Mouse (Mus musculus) neural tube, embryonic 14.5 days (tissue): ENCODE measurements around the gene Gm32742. TPM values are rescaled to one million over a fixed set of nuclear protein-coding genes. Genes with fewer than 3 reads are reported as not detected.

ENCODE experiments used
- ATAC-seq: fragments of 200-750 bp; cut with Nextera tagmentation; 2 replicates; pipeline ENCODE4 v1.8.0; 2017; ENCODE audit warnings: low read depth, mild to moderate bottlenecking, moderate TSS enrichment, moderate library complexity
- H3K27ac ChIP-seq: fragments of 300-500 bp; sonication (generic); 2 replicates; pipeline ENCODE4 v1.5.1; 2014; ENCODE audit warnings: low read depth, mild to moderate bottlenecking, control low read depth, low read length, moderate library complexity, mixed read lengths
- H3K27me3 ChIP-seq: fragments of 300-500 bp; sonication (generic); 2 replicates; pipeline ENCODE4 v1.6.1; 2014; ENCODE audit warnings: low read length; ENCODE audit not compliant: control insufficient read depth, insufficient read depth
- H3K36me3 ChIP-seq: fragments of 300-500 bp; sonication (generic); 2 replicates; pipeline ENCODE4 v1.6.1; 2014; ENCODE audit warnings: low read length, mixed read lengths; ENCODE audit not compliant: control insufficient read depth, insufficient read depth
- H3K4me1 ChIP-seq: fragments of 300-500 bp; sonication (generic); 2 replicates; pipeline ENCODE4 v1.6.1; 2014; ENCODE audit warnings: low read length; ENCODE audit not compliant: control insufficient read depth, insufficient read depth
- H3K4me2 ChIP-seq: fragments of 300-500 bp; sonication (generic); 2 replicates; pipeline ENCODE4 v1.6.1; 2014; ENCODE audit warnings: mild to moderate bottlenecking, low read depth, low read length, control low read depth
- H3K4me3 ChIP-seq: fragments of 300-500 bp; sonication (generic); 2 replicates; pipeline ENCODE4 v1.5.1; 2014; ENCODE audit warnings: low read depth, low read length, control low read depth, mixed read lengths
- H3K9ac ChIP-seq: fragments of 300-500 bp; sonication (generic); replicated peaks from 2 replicates; pipeline ENCODE4 v1.6.1; 2014; ENCODE audit warnings: low read depth, mild to moderate bottlenecking, control low read depth, low read length, mixed read lengths
- H3K9me3 ChIP-seq: fragments of 300-500 bp; sonication (generic); 2 replicates; pipeline ENCODE4 v1.6.1; 2016; ENCODE audit warnings: low read length; ENCODE audit not compliant: control insufficient read depth
- WGBS: fragments of 180-500 bp; shearing (Covaris S2); extraction: QIAGEN DNeasy Blood & Tissue Kit; methylation state at CpG from one replicate; pipeline ENCODE4 v1.1.7; 2014; 5-methylcytosine and 5-hydroxymethylcytosine counted together
- polyA plus RNA-seq: library from polyadenylated mRNA; unstranded; fragments of >200 nt; fragmentation: Nextera tagmentation; extraction: Ambion mirVana; gene quantifications from 2 replicates; pipeline ENCODE4 v1.2.1, GENCODE M21; 2014

Gm32742 gene
- polyA plus RNA-seq, 1 experiment from 2014 or later = not detected

GRCm38 (mm10) chr9:51138301-51138700 lies 27.0 kb downstream of the Gm32742 start:
- H3K4me2 ChIP-seq = no peak overlapping the region
- H3K27ac ChIP-seq = no peak overlapping the region
- H3K4me3 ChIP-seq = no peak overlapping the region
- H3K27me3 ChIP-seq = no peaks in the 10 kb centered on the region
- H3K36me3 ChIP-seq = no peaks in the 10 kb centered on the region
- no peak overlapping the region for H3K9ac ChIP-seq
- H3K4me1 ChIP-seq = no peaks in the 10 kb centered on the region
- ATAC-seq = no peak
- H3K9me3 ChIP-seq = no peaks in the 10 kb centered on the region
- WGBS = 98% methylated on average over 1 of the region's 1 CpGs

- no peaks in the 10 kb centered on the region for H3K27me3 ChIP-seq
- H3K27ac ChIP-seq = no peak overlapping the region
- no peaks in the 10 kb centered on the region for H3K9me3 ChIP-seq
- H3K36me3 ChIP-seq = no peaks in the 10 kb centered on the region
- ATAC-seq = no peak
- H3K4me2 ChIP-seq = no peak overlapping the region
- WGBS = 94% methylated on average over 1 of the region's 1 CpGs
- no peak overlapping the region for H3K9ac ChIP-seq
- no peak overlapping the region for H3K4me3 ChIP-seq
- no peaks in the 10 kb centered on the region for H3K4me1 ChIP-seq
Observed at GRCm38 (mm10) chr9:51137836-51138235, 27.5 kb downstream of the Gm32742 start.

- WGBS = 90% methylated on average over 4 of the region's 4 CpGs
- no peaks in the 10 kb centered on the region for H3K36me3 ChIP-seq
- H3K9me3 ChIP-seq = no peaks in the 10 kb centered on the region
- ATAC-seq = no peak
- no peaks in the 10 kb centered on the region for H3K27me3 ChIP-seq
- no peak overlapping the region for H3K27ac ChIP-seq
- no peak overlapping the region for H3K9ac ChIP-seq
- no peak overlapping the region for H3K4me2 ChIP-seq
- no peaks in the 10 kb centered on the region for H3K4me1 ChIP-seq
- H3K4me3 ChIP-seq = no peak overlapping the region
Observed at GRCm38 (mm10) chr9:51137432-51137831, 27.9 kb downstream of the Gm32742 start.

- H3K4me2 ChIP-seq = no peak overlapping the region
- no peak overlapping the region for H3K9ac ChIP-seq
- no peaks in the 10 kb centered on the region for H3K36me3 ChIP-seq
- H3K9me3 ChIP-seq = no peaks in the 10 kb centered on the region
- no peak overlapping the region for H3K4me3 ChIP-seq
- no peaks in the 10 kb centered on the region for H3K27me3 ChIP-seq
- WGBS = 69% methylated on average over 3 of the region's 3 CpGs
- ATAC-seq = no peak
- H3K27ac ChIP-seq = no peak overlapping the region
- no peaks in the 10 kb centered on the region for H3K4me1 ChIP-seq
Observed at GRCm38 (mm10) chr9:51136985-51137384, 28.3 kb downstream of the Gm32742 start.

- Histone ChIP-seq H3K9ac (no peak overlapping the region), H3K27me3 (no peaks in the 10 kb centered on the region), H3K4me1 (no peaks in the 10 kb centered on the region), H3K36me3 (no peaks in the 10 kb centered on the region), H3K9me3 (no peaks in the 10 kb centered on the region), H3K27ac (no peak overlapping the region), H3K4me3 (no peak overlapping the region), H3K4me2 (no peak overlapping the region)
- ATAC-seq = no peak
- WGBS = 87% methylated on average over 4 of the region's 4 CpGs
Observed at GRCm38 (mm10) chr9:51114767-51115166, 50.5 kb downstream of the Gm32742 start.

GRCm38 (mm10) chr9:51105751-51106150 lies 59.6 kb downstream of the Gm32742 start:
- no peaks in the 10 kb centered on the region for H3K36me3 ChIP-seq
- H3K4me2 ChIP-seq = no peak overlapping the region
- H3K9me3 ChIP-seq = no peaks in the 10 kb centered on the region
- H3K9ac ChIP-seq = no peak overlapping the region
- WGBS = 85% methylated on average over 2 of the region's 2 CpGs
- H3K27ac ChIP-seq = no peak overlapping the region
- no peaks in the 10 kb centered on the region for H3K27me3 ChIP-seq
- no peak overlapping the region for H3K4me3 ChIP-seq
- no peak for ATAC-seq
- H3K4me1 ChIP-seq = 0 out of 2 replicates have a peak, but pooled peaks cover 2% of the 10 kb centered on the region

- WGBS = 15% methylated on average over 19 of the region's 30 CpGs
- no peak overlapping the region for H3K27ac ChIP-seq
- H3K4me1 ChIP-seq = 0 out of 2 replicates have a peak, but pooled peaks cover 2% of the 10 kb centered on the region
- no peaks in the 10 kb centered on the region for H3K9me3 ChIP-seq
- H3K27me3 ChIP-seq = no peaks in the 10 kb centered on the region
- H3K4me2 ChIP-seq = peak overlapping the region; percentile 99
- no peaks in the 10 kb centered on the region for H3K36me3 ChIP-seq
- ATAC-seq = peak; percentile 56; the same call in 1 of the 2 replicates
- H3K4me3 ChIP-seq = peak overlapping the region; percentile 56
- peak overlapping the region; percentile 68 for H3K9ac ChIP-seq
Observed at GRCm38 (mm10) chr9:51103808-51104514, 61.4 kb downstream of the Gm32742 start.

- Histone ChIP-seq H3K27me3 (no peaks in the 10 kb centered on the region), H3K4me1 (0 out of 2 replicates have a peak, but pooled peaks cover 2% of the 10 kb centered on the region), H3K4me3 (peak overlapping the region; percentile 56), H3K36me3 (no peaks in the 10 kb centered on the region), H3K9me3 (no peaks in the 10 kb centered on the region), H3K9ac (peak overlapping the region; percentile 68), H3K27ac (no peak overlapping the region), H3K4me2 (peak overlapping the region; percentile 99)
- peak; percentile 81 for ATAC-seq
- 1% methylated on average over 44 of the region's 44 CpGs for WGBS
Observed at GRCm38 (mm10) chr9:51102963-51103807, 62.1 kb downstream of the Gm32742 start.
